Mouse (Mus musculus) heart, adult 11 months (tissue): ENCODE data around the gene Tep1.

Experiments used
- DNase-seq: peaks from one replicate; pipeline ENCODE4 v3.0.0; 2022

Gene Tep1

DNA sequence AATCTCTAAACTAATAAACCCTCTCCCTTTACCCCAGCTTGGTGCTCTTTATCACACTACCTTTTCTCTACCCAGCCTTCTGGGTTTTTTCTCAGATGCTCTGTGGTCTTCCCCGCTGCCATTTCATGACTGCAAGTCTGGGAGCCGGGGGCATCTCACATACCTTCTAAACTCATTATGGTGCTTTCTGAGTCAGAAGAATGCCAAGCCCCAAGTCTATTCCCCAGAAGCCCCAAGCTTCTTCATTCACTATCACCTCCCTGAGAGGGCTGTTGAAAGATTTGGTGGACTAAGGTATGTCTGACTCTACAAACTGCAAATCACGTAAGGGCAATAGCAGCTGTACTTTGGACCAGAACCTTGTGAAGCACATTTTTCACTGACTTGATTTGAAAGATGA, 3.4 kb downstream of the Tep1 start:
- DNase-seq, result peak; percentile 63

- peak; percentile 85 for DNase-seq
Measured at GRCm38 (mm10) chr14:50865005-50865404, 5.4 kb downstream of the Tep1 start.

GRCm38 (mm10) chr14:50862641-50863040, 7.7 kb downstream of the Tep1 start:
- peak; percentile 91 for DNase-seq

GRCm38 (mm10) chr14:50855788-50856187, 14.6 kb downstream of the Tep1 start:
- peak; percentile 23 for DNase-seq

DNA sequence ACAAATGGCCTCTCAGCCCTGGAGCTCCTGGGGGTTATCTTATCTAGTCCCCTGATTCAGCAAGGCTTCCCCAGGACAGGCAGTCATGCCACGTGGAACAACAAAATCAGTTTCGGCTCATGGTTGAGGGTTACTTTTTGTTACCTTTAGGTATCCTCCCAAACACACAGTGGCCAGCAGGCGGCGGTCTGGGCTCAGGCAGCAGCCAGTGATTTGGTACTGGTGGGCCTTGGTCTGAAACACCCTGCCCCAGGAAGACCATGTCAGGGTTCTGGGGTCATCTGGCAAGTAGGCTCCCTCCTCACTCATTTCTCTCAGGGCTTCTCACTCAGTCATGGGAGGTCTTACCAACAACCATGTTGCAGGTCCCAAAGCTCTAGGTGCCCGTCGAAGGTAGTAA, 33.1 kb downstream of the Tep1 start:
- DNase-seq, result peak; percentile 92

GRCm38 (mm10) chr14:50834435-50834834, 35.9 kb downstream of the Tep1 start:
- DNase-seq, result no peak

GRCm38 (mm10) chr14:50833964-50834363, 36.4 kb downstream of the Tep1 start:
- peak; percentile 98 for DNase-seq

DNA sequence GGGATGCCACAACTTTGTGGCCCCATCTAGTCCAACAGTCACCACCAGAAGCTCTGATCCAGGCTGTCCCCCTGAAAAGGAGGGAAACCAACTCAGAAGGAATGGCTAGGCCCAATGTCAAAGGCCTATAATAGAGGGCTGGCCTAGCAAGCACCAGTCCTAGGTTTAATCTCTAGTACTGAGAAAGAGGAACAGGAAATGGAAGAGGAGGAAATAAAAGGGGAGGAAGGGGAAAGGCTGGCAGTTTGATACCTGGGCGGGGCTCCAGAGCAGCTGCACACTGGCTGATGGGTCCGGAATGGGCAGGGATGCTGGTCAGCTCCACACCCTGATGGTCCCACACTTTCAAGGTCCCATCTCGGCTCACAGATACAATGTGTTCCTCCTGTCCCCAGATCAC, 40.5 kb downstream of the Tep1 start:
- peak; percentile 97 for DNase-seq

GRCm38 (mm10) chr14:50826579-50826978, 43.8 kb downstream of the Tep1 start:
- no peak for DNase-seq

DNA sequence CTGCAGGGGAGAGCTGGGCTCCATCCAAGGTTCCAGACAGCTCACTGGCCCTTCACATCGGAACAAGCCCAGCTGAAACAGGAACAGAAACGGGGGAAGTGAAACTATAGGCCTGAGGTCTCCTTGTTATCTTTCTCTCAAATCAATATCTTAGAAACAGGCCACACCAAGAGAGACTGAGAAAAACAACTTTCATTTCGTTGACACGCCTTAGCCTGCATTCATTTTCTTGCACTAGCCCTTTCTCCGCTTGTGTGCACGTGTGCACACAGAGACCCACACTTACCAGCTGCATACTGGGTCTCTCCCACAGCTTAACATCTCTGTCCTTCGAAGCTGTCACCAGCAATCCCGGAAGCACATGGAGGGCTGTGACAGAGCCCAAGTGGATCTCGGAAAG, 46.1 kb downstream of the Tep1 start:
- DNase-seq, result peak; percentile 92

DNA sequence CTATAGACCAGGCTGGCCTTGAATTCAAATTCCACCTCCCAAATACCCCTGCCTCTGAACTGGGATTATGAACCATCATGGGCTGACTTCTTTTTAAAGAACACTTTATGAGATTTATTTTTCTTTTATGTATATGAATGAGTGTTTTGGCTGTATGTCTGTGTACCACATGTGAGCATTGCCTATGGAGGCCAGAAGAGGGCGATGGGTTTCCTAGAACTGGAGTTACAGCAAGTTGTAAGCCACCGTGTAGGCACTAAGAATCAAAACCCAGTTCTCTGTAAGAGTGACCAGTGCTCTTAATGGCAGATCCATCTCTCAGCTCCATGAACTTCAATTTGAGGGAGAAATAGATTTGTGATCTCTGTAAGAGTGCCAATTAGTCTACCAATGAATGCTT, 47.1 kb downstream of the Tep1 start:
- DNase-seq, result no peak

DNA sequence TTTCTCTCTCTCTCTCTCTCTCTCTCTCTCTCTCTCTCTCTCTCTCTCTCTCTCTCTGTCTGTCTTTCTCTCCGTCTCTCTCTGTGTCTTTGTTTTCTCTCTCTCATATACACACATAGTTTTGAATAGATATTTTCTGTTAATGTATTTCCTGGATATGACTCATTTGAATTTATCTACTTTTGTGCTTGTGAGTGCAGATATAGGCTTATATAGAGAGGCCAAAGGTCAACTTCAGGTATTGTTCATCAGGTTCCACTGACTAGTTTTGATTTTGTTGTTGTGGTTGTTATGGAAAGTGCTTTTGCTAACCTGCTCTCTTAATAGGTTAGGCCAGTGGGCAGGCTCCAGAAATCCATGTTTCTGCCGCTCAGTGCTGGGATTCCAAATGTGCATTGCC, 57.3 kb downstream of the Tep1 start:
- no peak for DNase-seq

- peak; percentile 100 for DNase-seq
Measured at GRCm38 (mm10) chr14:50807487-50808072, 62.8 kb downstream of the Tep1 start, which contains the start of the genes Ccnb1ip1 and Parp2. Gene Ccnb1ip1 (minus strand): TSS chr14:50807732. Gene Parp2 (plus strand): TSS chr14:50807841.

- DNase-seq, result peak; percentile 74
Measured at GRCm38 (mm10) chr14:50806469-50806868, 63.9 kb downstream of the Tep1 start.

DNA sequence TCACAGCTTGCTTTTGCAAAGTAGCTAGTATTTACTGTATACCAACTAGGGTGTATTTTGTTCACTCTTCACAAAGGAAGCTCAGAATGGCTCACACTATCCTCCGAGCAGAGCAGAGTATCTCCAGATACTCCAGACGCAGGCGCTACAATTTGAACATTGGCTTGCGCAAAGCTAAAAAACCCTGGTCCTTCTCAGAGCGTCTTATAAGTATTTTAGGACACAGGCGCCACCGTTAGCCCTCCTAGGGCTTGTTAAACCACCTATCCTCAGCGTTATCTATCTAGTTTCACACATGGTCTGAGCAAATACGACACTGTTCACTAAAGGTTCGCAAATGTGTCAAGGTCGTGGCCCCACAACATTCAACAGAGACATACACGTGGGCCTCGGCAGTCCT, 65.7 kb downstream of the Tep1 start:
- peak; percentile 55 for DNase-seq

- DNase-seq, result peak; percentile 22
Measured at GRCm38 (mm10) chr14:50802843-50803562, 67.4 kb downstream of the Tep1 start.

- DNase-seq, result peak; percentile 71
Measured at GRCm38 (mm10) chr14:50802441-50802840, 67.9 kb downstream of the Tep1 start.

- DNase-seq, result peak; percentile 86
Measured at GRCm38 (mm10) chr14:50799502-50800259, 70.7 kb downstream of the Tep1 start.

DNA sequence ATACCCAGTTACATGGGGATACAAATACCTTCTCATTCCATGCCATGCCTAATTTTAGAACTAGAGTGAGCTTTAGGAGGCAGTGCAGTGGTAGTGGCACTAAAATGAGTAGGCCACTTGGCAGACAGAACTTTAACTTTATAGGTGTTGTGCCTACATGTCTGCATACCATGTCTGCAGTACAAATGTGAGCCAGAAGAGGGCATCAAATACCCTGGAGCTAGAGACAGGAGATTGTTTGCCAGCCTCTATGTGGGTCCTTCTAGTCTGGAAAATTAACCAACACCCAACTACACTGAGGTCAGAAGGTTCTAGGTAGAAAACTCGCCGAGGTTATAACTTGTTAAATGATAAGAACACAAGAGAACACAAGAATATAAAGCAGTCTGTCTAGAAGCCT, 71.8 kb downstream of the Tep1 start:
- DNase-seq, result peak; percentile 58

DNA sequence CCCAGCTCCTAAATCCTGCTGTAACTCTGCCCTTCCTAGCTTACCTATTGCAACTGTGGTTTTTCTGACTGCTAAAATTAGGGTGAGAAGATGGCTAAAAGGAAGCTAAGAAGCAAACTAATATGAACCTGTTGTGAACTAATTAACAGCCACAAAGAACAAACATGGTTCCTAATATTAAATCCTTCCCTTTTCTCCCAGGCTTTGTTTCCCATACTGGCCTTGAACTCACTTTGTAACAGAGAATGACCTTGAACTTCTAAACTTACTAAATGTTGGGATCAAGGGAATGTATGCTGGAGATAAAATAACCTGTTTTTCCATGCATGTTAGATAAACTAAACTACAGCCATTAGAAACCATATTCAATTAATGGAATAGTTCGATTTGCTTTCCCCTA, 73.9 kb downstream of the Tep1 start:
- DNase-seq, result peak; percentile 27

GRCm38 (mm10) chr14:50795965-50796364, 74.4 kb downstream of the Tep1 start:
- peak; percentile 64 for DNase-seq

DNA sequence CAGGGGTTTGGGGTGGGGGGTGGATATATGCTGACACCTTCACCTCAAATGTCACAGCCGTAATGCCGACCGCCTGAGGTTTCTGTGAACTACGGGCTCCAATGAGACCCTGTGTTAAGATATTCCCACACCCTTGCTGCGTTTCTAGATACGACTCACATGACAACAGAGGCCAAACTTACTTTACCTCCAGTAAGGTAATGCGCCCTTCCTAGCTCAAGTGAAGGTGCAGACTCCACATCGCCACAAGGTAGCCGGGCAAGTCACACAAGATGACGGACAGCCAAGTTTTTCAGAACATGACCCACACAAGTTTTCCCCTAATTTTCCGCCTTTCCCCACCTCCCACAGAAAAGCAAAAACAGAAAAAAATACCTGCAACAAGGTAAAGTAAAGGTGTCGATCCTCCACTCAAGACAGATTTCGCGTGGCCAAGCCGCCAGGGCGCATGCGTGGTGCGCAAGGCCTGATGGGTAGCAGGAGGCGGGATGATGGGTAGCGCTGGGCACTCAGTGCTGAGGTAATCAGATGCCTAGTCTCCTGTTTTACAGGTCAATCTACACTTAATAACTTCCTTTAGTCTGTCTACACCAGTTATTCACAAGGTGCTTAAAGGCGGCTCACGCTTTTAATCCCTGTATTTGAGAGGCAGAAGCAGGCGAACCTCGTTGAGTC, 75.0 kb downstream of the Tep1 start:
- DNase-seq, result peak; percentile 74

GRCm38 (mm10) chr14:50788157-50788556, 82.2 kb downstream of the Tep1 start:
- DNase-seq, result no peak
